Mouse (Mus musculus): Measurements from ENCODE around the gene Vmn1r17. TPM values are rescaled to one million over a fixed set of nuclear protein-coding genes. Genes with fewer than 3 reads are reported as not detected.

Gene Vmn1r17
- not detected for polyA plus RNA-seq (2014; fragmentation: Illumina TruSeq; extraction: RNeasy Lipid Tissue Mini Kit (QIAGEN cat#74804))

GRCm38 (mm10) chr6:57363627-57364026 is at the start of gene Vmn1r17:
TSS of gene Vmn1r17 (minus strand) at chr6:57363727.

DNA sequence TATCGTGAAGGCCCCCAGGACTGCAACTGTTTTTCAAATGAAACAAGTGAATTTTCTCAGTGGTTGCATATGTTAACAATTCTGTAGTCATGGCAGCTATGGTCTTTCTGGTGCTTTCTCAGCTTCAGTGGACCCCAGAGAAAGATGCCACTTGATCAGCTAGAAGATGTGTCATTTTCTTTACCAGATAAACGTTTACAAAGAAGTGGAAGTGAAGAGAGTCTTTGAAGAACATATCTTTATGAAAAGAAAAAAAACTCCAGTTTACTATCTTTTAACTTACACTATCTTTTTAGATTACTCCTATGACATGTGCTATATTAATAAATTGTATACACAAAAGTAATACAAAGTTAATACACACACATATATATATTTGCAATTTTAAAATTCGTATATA is 40.0 kb upstream of the Vmn1r17 start, which contains the start of gene Vmn1r19:
Gene Vmn1r19, plus strand, starts transcription at position 301 of the 400 bp plus-strand sequence.

GRCm38 (mm10) chr6:57395683-57396082 is 32.2 kb upstream of the Vmn1r17 start, which contains the start of gene Vmn1r18:
TSS of gene Vmn1r18 (minus strand) at chr6:57395783.

GRCm38 (mm10) chr6:57329394-57329793 is 34.1 kb downstream of the Vmn1r17 start, which contains the start of gene Vmn1r16:
TSS of gene Vmn1r16 (minus strand) at chr6:57329494.

Other genes with a start within 250 kb of the Vmn1r17 start
- gene Vmn1r11, start 230.3 kb downstream of the Vmn1r17 start, polyA plus RNA-seq (2014; fragmentation: Illumina TruSeq; extraction: RNeasy Lipid Tissue Mini Kit (QIAGEN cat#74804)) = not detected
- not detected for gene Vmn1r12, start 206.8 kb downstream of the Vmn1r17 start, polyA plus RNA-seq (2014; fragmentation: Illumina TruSeq; extraction: RNeasy Lipid Tissue Mini Kit (QIAGEN cat#74804))
- not detected for gene Vmn1r13, start 160.4 kb downstream of the Vmn1r17 start, polyA plus RNA-seq (2014; fragmentation: Illumina TruSeq; extraction: RNeasy Lipid Tissue Mini Kit (QIAGEN cat#74804))
- not detected for gene Vmn1r14, start 132.0 kb downstream of the Vmn1r17 start, polyA plus RNA-seq (2014; fragmentation: Illumina TruSeq; extraction: RNeasy Lipid Tissue Mini Kit (QIAGEN cat#74804))
- not detected for gene Vmn1r15, start 105.8 kb downstream of the Vmn1r17 start, polyA plus RNA-seq (2014; fragmentation: Illumina TruSeq; extraction: RNeasy Lipid Tissue Mini Kit (QIAGEN cat#74804))
- gene Vmn1r16, start 34.2 kb downstream of the Vmn1r17 start, polyA plus RNA-seq (2014; fragmentation: Illumina TruSeq; extraction: RNeasy Lipid Tissue Mini Kit (QIAGEN cat#74804)) = not detected
- gene Vmn1r18, start 32.1 kb upstream of the Vmn1r17 start, polyA plus RNA-seq (2014; fragmentation: Illumina TruSeq; extraction: RNeasy Lipid Tissue Mini Kit (QIAGEN cat#74804)) = not detected
- gene Vmn1r19, start 40.1 kb upstream of the Vmn1r17 start, polyA plus RNA-seq (2014; fragmentation: Illumina TruSeq; extraction: RNeasy Lipid Tissue Mini Kit (QIAGEN cat#74804)) = not detected
- gene Vmn1r20, start 65.2 kb upstream of the Vmn1r17 start, polyA plus RNA-seq (2014; fragmentation: Illumina TruSeq; extraction: RNeasy Lipid Tissue Mini Kit (QIAGEN cat#74804)) = not detected
- gene Ppm1k, start 171.7 kb upstream of the Vmn1r17 start, polyA plus RNA-seq (2014; fragmentation: Illumina TruSeq; extraction: RNeasy Lipid Tissue Mini Kit (QIAGEN cat#74804)) = 68.2 TPM
- gene Herc6, start 217.3 kb upstream of the Vmn1r17 start, polyA plus RNA-seq (2014; fragmentation: Illumina TruSeq; extraction: RNeasy Lipid Tissue Mini Kit (QIAGEN cat#74804)) = 25.1 TPM